Mouse (Mus musculus) kidney, postnatal 10 days (tissue): Measurements from ENCODE around the gene E2f3.
A peak's percentile ranks its signal among the peaks of the same experiment; 100 is the strongest.

Experiments
- DNase-seq: peaks from one replicate; pipeline ENCODE4 v3.0.0; 2021; ENCODE audit warnings: mixed read lengths

Gene E2f3

DNA sequence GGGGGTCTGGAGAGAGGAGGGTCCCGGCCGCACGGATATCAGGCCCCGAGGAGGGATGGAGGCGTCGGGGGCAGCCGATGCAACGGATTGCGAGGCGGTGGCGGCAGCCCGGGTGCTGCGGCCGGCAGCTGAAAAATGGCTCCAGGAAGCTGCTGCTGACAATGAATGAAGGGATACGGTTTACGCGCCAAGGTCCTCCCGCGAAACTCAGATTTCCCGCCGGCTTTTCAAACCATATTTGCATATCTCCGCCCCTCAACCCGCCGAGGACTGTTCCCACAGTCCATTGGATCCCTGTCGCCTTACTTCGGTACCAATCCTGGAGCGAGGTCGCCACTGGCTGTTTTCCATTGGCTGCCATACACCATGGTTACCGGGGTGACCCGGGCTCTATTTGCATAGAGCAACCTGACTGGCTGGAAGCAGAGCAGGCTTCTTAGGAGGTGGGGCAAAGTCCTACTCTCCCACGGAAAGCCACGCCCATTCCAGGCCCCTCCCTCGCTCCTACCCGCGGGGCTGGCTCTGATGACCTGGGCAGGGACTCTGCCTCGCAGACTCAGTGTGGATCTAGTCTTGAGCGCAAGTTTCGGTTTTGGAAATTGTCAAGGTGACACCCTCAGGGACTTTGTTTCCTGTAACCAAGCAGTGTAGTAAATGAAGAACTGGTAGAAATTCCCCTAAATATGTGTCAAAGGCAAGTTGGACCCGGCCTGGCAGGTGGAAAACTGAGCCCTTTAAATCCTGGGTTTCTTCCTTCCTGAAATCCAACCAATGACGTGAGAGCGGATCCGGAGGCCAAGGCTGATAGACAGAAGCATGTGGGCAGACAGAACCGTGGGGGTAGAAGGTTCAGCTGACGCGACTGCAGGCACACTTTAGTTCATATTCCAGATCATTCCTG, at the start of gene E2f3:
Gene E2f3, minus strand, starts transcription at position 209 of the 901 bp plus-strand sequence.
- peak; percentile 99 for DNase-seq

GRCm38 (mm10) chr13:30034540-30034939, 48.7 kb upstream of the E2f3 start:
- DNase-seq: no peak

DNA sequence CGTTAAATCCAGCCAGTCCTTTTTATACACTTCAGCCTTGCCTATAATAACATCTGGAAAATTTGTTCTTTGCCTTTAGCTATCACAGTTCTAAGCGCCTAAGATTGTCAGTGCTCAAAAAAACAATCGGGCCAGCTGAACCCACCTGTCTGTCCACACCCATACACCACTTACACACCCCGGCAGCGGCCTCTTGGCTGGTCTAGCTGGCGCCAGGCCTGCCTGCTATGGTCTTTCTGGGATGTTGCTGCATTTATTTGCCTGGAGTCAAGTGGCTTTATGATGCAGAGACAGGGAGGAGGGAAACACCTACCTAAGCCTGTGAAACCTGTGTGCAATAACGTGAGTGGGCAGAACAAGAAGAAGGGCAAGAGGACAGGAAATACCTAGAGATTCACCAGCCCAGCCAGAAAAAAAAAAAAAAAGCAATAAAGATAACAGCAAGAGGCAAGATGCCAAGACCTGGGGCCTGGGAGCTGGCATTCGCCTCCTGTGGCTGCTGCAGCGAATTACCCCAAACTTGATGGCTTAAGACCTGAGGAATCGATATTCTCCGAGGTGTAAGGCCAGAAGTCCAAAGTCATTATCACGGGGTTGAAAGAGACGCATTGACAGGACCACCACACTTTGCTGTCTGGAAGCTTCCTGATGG, 45.9 kb upstream of the E2f3 start:
- DNase-seq: no peak

- no peak for DNase-seq
Measured at GRCm38 (mm10) chr13:30027841-30028240, 42.0 kb upstream of the E2f3 start.

GRCm38 (mm10) chr13:30022487-30022886, 36.6 kb upstream of the E2f3 start:
- DNase-seq: no peak

GRCm38 (mm10) chr13:30018573-30018972, 32.7 kb upstream of the E2f3 start:
- no peak for DNase-seq

DNA sequence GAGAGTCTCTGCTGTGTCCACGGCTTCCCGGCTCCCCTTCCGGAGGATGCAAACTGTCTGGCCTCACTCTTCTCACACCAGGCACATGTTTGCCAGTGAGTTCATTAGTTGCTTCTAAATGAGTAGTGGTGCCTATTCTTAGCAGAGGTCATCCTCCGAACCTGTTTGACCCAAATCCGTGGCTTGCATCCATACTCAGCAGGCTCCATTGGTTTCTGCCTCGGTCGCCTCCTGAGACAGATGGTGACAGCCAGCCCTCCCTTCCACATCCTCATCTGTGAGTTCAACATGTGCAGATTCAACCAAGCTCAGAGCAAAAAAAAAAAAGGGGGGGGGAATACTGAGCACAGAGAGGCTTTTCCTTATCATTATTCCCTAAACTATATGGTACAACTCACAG, 31.7 kb upstream of the E2f3 start:
- DNase-seq: no peak

DNA sequence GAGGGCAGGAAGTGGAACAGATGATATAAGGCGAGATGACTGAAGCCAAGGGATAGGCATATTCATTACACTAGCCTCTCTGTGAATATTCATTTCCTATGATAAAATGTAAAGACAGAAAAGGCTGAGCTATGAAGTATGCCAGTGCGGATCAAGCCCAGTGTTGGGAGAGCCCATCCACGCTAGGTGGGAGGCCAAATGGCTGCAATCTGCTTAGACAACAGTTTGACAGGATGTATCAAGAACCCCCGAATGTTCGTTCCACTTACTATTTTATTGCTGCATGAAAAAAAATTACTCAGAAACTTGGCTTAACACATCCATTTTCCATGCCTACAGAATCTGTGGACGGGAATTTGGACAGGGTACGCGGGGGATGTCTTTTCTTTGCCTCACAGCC, 28.7 kb upstream of the E2f3 start:
- no peak for DNase-seq

GRCm38 (mm10) chr13:30012226-30012625, 26.4 kb upstream of the E2f3 start:
- DNase-seq: no peak

- no peak for DNase-seq
Measured at GRCm38 (mm10) chr13:30008738-30009137, 22.9 kb upstream of the E2f3 start.

DNA sequence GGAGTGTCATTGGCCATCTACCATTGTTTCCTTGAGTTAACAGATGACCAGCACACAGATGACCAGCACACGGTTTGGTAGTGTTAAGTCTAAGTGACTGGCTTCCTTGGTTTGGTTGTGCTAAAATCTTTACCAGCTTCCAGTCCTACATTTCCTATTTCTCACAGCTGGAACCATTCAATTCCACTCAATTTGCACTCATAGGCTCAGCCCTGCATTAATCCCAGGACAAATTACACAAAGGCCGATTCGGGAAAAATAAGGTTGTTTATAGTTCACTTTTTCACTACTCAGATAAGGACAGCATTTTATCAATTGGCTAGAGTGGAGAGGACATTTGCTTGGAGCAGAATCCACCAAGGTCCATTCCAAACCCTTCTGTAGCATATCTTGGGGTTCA, 19.6 kb upstream of the E2f3 start:
- no peak for DNase-seq

- DNase-seq: no peak
Measured at GRCm38 (mm10) chr13:30004849-30005248, 19.0 kb upstream of the E2f3 start.

DNA sequence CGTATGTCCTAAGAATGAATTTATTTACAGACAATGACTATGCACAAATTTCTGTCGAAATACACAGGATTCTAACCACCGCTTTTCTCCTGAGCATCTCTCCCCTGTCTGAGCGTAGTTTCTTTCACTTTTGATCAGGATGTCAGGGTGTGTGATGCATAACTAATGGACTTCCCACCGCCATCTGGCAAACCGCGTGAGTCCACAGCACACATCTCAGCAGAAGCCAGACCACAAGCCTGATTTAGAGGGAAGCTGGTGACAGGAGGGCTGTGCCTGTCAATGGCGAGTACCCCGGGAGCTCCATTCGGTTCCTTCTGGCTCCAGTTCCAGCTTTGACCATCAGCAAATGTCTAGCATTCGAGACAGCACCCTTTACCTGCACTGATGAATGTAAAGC, 17.3 kb upstream of the E2f3 start:
- no peak for DNase-seq

GRCm38 (mm10) chr13:30001041-30001440, 15.2 kb upstream of the E2f3 start:
- no peak for DNase-seq

DNA sequence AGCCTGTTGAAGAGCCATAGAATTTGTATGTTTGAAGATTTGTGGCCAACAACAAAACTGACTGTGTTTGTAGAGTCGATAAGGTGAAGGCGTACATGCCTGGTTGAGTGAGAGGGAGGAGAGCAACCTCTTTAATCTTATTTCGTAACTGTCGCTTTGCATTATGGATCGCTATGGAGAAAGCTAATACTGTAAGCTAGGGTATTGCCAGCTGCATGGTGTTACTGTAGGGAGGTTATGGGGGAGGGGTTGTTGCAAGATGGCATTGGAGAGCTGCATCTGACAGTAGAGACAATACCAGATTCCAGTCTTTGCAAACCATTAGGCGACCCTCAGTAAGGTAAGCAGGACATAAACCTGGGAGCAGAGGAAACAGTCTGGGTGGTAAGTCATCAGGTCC, 2.1 kb upstream of the E2f3 start:
- no peak for DNase-seq

DNA sequence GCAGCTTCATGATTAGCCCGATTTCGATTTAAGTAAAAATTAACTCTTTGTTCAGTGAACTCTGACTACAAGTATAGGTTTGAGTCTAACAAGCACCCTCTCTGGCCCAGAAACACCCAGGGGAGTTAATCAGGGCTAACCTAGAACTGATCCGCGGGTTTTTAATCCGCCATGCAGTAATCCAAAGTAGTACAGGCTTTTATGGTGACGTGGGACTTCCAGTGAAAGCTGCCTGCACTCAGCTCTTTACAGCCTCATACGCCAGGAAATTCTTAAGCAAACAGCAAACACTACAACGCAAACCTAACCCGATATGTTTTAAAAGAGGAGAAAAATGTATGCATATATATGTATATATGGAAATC, 875 bp upstream of the E2f3 start:
- no peak for DNase-seq

DNA sequence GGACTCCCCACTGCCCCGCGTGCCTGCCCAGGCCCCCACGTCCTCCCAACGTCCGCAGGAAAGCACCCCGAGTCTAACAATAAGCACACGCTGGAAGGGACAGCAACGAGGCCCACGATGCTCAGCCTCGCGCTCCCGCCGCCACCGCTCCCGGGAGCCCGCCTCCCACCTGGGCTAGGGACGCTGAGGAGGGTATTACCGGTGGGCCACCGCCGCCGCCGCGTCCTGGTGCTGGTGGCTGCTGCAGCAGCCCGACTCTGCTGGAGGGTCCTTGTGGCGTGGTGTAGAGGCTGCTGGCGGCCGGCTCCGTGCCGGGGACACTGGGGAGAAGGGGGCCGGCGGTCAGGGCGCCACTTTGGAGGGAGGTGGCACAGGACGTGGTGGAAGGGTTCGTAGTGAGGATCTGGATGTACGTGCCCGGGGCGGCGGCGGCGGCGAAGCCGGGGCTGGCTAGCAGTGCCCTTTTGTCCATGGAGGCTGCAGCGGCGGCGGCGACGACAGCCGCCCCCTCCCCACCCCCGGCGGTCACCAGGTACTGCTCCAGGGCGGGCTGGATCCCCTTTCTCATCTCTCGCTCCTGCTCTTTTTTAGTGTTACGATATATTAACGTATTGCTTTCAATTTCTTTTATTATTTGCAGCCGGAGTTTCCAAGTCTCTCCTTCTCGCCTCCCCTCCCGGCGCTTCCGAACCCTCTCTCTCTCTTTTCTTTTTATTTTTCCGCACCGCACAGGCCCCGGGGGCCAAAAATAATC, 585 bp downstream of the E2f3 start:
- DNase-seq: peak; percentile 60

DNA sequence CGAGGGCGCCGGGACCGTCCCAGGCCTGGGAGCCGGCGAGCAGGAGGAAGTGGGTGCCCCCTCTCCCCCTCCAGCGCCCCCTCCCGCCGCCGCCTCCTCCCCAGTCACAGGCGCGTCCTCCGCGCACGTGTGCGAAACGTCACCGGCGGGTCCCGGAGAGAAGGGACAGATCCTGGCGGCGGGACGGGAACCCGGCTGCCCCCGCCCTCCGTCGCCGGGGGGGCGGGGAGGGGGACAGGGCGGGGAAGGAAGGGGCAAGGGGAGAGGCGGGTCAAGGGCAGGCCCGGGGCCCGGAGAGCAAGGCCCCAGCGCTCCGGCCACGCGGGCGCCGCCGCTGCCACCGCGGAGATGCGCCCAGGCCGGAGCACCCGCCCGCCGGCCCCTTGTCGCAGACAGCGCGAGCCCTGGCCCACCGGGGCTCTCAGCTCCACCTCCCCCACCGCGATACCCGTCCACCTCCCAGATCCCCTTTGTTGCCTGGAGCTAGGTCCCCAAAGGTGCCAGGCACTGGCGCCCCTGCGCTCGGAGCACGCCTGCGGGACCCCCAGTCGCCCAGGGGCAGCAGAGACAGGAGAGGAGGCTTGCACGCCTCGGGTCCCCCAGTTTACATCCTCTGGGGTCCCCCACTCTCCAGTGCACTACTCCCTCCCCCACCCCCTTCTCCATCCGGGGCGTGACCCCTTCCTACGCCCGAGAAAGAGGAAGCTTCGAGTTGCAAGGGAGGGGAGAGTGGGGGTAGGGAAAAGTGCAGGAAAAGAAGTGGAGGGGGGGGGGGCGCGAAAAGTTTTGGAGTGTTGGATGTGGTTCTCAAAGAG, 1.4 kb downstream of the E2f3 start:
- DNase-seq: peak; percentile 90

GRCm38 (mm10) chr13:29983523-29984191, 2.2 kb downstream of the E2f3 start:
- DNase-seq: peak; percentile 44

- DNase-seq: peak; percentile 68
Measured at GRCm38 (mm10) chr13:29983037-29983436, 2.8 kb downstream of the E2f3 start.

DNA sequence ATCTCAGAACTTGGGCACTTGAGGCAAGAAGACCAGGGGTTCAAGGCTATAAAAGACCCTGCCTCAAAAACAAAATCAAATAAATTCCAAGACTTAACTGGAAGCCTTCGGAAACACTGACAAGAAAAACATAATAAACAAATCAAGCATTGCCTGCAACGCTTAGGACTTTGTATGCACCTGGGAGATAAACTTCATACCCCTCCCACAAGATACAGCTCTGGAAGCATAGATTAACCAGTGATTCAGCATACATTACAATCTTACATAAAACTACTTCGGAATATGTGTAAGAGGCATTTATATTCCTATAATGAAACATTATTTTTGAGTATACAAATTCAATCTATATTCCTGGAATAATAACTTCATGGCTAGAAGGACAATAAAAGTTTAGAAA, 3.5 kb downstream of the E2f3 start:
- DNase-seq: no peak

DNA sequence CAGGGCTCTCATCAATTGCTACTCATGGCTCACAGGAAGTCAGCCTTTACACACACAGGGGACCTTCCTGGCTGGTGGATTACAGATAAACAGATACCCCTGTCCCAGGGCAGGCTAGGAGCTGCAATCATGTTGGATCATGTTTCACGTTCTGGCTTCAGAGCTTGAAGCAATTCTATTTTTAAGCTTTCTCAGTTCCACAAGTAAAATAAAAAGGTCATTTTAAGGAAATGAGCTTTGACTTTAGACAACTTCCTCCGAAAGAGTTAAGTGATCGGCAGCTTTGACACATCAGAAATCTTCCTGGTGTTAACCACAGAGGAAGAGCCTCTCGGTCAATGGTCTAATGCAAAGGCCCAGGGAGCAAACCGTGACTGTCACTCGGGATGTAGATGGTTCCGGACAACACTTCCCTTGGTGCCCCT, 6.7 kb downstream of the E2f3 start:
- no peak for DNase-seq
